Mouse (Mus musculus) midbrain, embryonic 14.5 days (tissue): ENCODE measurements around the gene Pik3c2a. TPM values are rescaled to one million over a fixed set of nuclear protein-coding genes. Genes with fewer than 3 reads are reported as not detected.
"Not testable (repeated sequence)": the region's sequence is repeated elsewhere in the genome, so short reads cannot be mapped to it uniquely, and the experiment has no call there.

Experiments
- ATAC-seq: fragments of 200-750 bp; cut with Nextera tagmentation; 2 replicates; pipeline ENCODE4 v1.8.0; 2017; ENCODE audit warnings: moderate number of reproducible peaks, moderate library complexity; ENCODE audit not compliant: low FRiP score, low TSS enrichment
- DNase-seq: peaks from one replicate; pipeline ENCODE4 v3.0.0-alpha.2; 2015
- H3K27ac ChIP-seq: fragments of 300-500 bp; sonication (generic); replicated peaks from 2 replicates; pipeline ENCODE4 v1.5.1; 2014; ENCODE audit warnings: mild to moderate bottlenecking, low read depth, low read length, moderate library complexity
- H3K27me3 ChIP-seq: fragments of 300-500 bp; sonication (generic); 2 replicates; pipeline ENCODE4 v1.6.1; 2014; ENCODE audit warnings: low read length, control low read depth, mixed read lengths; ENCODE audit not compliant: control insufficient read depth, insufficient read depth
- H3K36me3 ChIP-seq: fragments of 300-500 bp; sonication (generic); 2 replicates; pipeline ENCODE4 v1.6.1; 2014; ENCODE audit warnings: low read length, control low read depth; ENCODE audit not compliant: control insufficient read depth, insufficient read depth
- H3K4me1 ChIP-seq: fragments of 300-500 bp; sonication (generic); 2 replicates; pipeline ENCODE4 v1.6.1; 2014; ENCODE audit warnings: mild to moderate bottlenecking, antibody characterized with exemption, low read length, control low read depth; ENCODE audit not compliant: control insufficient read depth, insufficient read depth
- H3K4me2 ChIP-seq: fragments of 300-500 bp; sonication (generic); 2 replicates; pipeline ENCODE4 v1.6.1; 2014; ENCODE audit warnings: mild to moderate bottlenecking, low read length, moderate library complexity
- H3K4me3 ChIP-seq: fragments of 300-500 bp; sonication (generic); replicated peaks from 2 replicates; pipeline ENCODE4 v1.5.1; 2014; ENCODE audit warnings: low read depth, low read length
- H3K9ac ChIP-seq: fragments of 300-500 bp; sonication (generic); replicated peaks from 2 replicates; pipeline ENCODE4 v1.6.1; 2014; ENCODE audit warnings: mild to moderate bottlenecking, low read length, moderate library complexity
- H3K9me3 ChIP-seq: fragments of 300-500 bp; sonication (generic); 2 replicates; pipeline ENCODE4 v1.6.1; 2016; ENCODE audit warnings: low read length, control low read depth, mixed read lengths; ENCODE audit not compliant: control insufficient read depth
- WGBS: fragments of 180-500 bp; shearing (Covaris S2); extraction: QIAGEN DNeasy Blood & Tissue Kit; methylation state at CpG from one replicate; pipeline ENCODE4 v1.1.7; 2014; 5-methylcytosine and 5-hydroxymethylcytosine counted together
- polyA plus RNA-seq: library from polyadenylated mRNA; unstranded; fragments of >200 nt; fragmentation: Nextera tagmentation; extraction: Ambion mirVana; gene quantifications from 2 replicates; pipeline ENCODE4 v1.2.1, GENCODE M21; 2014

The Pik3c2a gene
- polyA plus RNA-seq, 1 experiment from 2014 or later, result 17.4 TPM

DNA sequence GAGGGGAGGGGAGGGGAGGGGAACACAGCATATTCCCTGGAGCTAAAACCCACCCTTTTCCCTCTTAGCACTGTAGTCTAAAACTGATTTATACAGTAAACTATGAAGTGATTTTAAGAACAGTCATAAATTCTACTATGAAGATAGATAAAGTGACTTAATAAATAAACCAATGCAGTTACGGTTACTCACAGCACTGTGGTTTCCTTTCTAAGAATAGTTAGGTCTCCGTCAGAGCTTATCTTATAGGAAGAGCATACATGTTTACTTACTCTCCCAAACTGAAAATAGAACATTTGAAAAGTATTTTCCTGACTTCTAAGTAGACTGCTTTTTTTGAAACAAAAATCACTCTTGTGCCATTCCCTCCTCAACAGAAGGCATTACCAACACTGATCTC is 12.3 kb downstream of the Pik3c2a start:
- DNase-seq (no peak), ATAC-seq (no peak)
- Histone ChIP-seq H3K4me1 (no peaks in the 10 kb centered on the region), H3K4me3 (no peak overlapping the region), H3K36me3 (no peaks in the 10 kb centered on the region), H3K27me3 (no peaks in the 10 kb centered on the region), H3K27ac (no peak overlapping the region), H3K4me2 (no peak overlapping the region), H3K9ac (no peak overlapping the region), H3K9me3 (no peaks in the 10 kb centered on the region)
- 97% methylated on average over 2 of the region's 2 CpGs for WGBS

DNA sequence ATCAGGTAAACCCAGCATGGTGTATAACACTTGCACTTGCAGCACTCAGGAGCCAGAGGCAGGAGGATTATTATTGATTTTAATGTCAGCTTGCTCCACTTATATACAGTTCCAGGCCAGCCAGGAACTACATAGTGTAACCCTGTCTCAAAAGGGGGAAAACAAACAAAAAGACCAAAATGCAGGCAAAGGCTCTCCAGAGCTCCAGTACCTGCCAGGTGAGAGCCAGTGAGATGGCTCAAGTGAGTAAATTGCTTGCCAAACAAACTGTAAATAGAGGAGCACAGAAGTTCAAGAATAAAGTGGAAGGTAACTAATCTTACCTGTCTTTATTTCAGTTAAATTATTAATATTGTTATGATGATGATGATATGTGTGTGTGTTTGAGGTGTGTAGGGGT is 16.0 kb downstream of the Pik3c2a start:
- Histone ChIP-seq H3K9me3 (no peaks in the 10 kb centered on the region), H3K27ac (no peak overlapping the region), H3K9ac (no peak overlapping the region), H3K4me3 (no peak overlapping the region), H3K4me2 (no peak overlapping the region), H3K36me3 (no peaks in the 10 kb centered on the region), H3K27me3 (no peaks in the 10 kb centered on the region), H3K4me1 (no peaks in the 10 kb centered on the region)
- ATAC-seq (no peak), DNase-seq (no peak)

DNA sequence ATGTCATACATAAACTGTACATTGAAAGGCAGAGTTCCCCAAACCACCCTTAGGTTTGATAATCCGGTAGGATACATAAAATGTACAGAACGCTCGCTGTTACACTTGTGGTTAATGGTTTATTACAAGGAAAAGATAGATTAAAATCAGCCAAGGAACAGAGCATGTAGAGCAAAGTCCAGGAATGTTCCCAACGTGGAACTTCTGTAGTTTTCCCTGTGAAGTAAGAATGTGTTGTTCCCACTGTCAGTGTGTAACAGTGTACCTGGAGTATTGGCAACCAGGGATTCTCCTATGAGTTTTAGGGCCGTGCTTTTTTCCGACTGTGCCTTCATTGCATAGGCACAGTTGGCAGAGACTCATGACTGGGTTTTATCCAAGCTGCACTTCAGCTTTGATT is 17.5 kb downstream of the Pik3c2a start:
- ATAC-seq (no peak), DNase-seq (no peak)
- Histone ChIP-seq H3K27ac (no peak overlapping the region), H3K4me3 (no peak overlapping the region), H3K27me3 (no peaks in the 10 kb centered on the region), H3K4me1 (no peaks in the 10 kb centered on the region), H3K36me3 (no peaks in the 10 kb centered on the region), H3K9ac (no peak overlapping the region), H3K4me2 (no peak overlapping the region), H3K9me3 (no peaks in the 10 kb centered on the region)
- WGBS, result 96% methylated on average over 6 of the region's 6 CpGs

DNA sequence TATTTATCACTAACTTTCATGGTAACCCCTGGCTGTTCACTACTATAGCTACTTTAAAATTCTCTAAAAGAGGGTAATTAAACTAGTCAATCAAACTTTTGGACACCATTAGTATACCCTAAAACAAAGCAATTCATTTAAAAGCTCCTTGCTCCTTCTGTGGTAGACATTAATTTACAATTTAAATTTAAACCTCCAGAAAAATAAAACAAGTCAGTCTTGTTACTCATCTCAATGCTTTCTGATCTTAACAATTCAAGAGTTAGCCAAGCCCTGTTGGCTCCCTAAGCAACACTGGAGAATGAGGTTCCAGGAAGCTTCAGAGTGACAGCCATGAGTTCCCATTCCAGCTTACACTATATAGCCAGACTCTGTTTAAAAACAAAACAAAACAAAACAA is 22.2 kb downstream of the Pik3c2a start:
- Histone ChIP-seq H3K9ac (no peak overlapping the region), H3K4me2 (no peak overlapping the region), H3K4me3 (no peak overlapping the region), H3K4me1 (no peaks in the 10 kb centered on the region), H3K27ac (no peak overlapping the region), H3K27me3 (no peaks in the 10 kb centered on the region), H3K9me3 (no peaks in the 10 kb centered on the region), H3K36me3 (peaks cover 12% of the 10 kb centered on the region)
- DNase-seq (no peak), ATAC-seq (no peak)

DNA sequence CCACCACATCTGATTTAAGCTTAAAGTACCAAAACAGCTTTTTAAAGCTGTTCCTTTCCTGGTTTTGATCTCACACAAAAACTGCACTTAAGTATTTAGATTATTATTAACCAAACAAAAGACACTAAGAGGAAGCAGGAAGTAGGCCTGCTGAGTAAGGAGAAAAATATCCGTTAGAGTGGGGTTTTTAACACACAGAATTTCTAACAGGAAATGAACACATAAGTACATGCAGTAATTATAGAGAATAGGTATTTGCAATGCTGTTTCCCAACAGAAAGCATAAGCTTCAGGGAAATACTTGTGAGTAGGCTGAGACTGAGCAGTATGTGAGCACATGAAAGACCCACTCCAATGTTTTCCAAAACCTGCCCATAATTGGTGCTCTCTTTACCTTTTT is 33.8 kb downstream of the Pik3c2a start:
- Histone ChIP-seq H3K4me3 (no peak overlapping the region), H3K27me3 (no peaks in the 10 kb centered on the region), H3K4me2 (no peak overlapping the region), H3K9me3 (no peaks in the 10 kb centered on the region), H3K9ac (no peak overlapping the region), H3K4me1 (no peaks in the 10 kb centered on the region), H3K27ac (no peak overlapping the region), H3K36me3 (no peaks in the 10 kb centered on the region)
- 78% methylated on average over 1 of the region's 1 CpGs for WGBS
- no peak for DNase-seq
- no peak for ATAC-seq

DNA sequence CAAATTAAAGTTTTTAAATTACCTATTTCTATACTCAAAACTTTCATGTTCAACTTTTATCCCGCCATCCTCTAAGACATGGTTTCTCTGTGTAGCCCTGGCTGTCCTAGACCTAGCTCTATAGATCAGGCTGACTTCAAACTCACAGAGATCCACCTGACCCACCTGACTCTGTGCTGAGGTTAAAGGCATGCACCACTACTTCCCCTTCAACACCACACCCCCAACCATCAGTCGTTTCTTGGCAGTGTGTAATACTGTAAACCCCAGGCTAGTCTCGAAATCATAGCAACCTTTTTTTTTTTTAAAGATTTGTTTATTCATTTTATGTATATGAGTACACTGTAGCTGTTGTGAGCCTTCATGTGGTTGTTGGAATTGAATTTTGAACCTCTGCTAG is 50.9 kb downstream of the Pik3c2a start:
- 92% methylated on average over 3 of the region's 3 CpGs for WGBS
- no peak for DNase-seq

DNA sequence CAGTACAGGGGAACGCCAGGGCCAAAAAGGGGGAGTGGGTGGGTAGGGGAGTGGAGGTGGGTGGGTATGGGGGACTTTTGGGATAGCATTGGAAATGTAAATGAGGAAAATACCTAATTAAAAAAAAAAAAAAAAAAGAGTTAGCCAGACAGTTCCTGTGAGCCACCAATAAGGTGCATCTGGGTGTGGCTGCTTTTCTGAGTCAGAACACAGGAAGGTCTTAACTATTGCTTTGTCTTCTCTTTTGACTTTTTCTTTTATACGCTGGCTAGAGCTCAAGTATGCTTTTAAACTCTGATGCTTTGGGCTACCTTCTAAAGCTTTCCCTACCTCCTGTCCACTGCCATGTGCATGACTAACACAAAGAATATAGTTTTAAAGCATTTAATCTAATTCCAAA is 55.9 kb downstream of the Pik3c2a start:
- H3K36me3 ChIP-seq, result peaks cover 13% of the 10 kb centered on the region
- H3K9ac ChIP-seq, H3K27me3 ChIP-seq, H3K9me3 ChIP-seq, H3K4me3 ChIP-seq, DNase-seq, ATAC-seq, H3K27ac ChIP-seq, H3K4me2 ChIP-seq, H3K4me1 ChIP-seq: not testable (repeated sequence)
- 94% methylated on average over 2 of the region's 2 CpGs for WGBS

More for the DNA sequence above, 50.9 kb downstream of the Pik3c2a start:
- no peaks in the 10 kb centered on the region for H3K9me3 ChIP-seq
- no peaks in the 10 kb centered on the region for H3K27me3 ChIP-seq
- ATAC-seq, result no peak
- H3K36me3 ChIP-seq, result no peaks in the 10 kb centered on the region
- H3K4me1 ChIP-seq, result no peaks in the 10 kb centered on the region
- H3K27ac ChIP-seq, result no peak overlapping the region
- no peak overlapping the region for H3K9ac ChIP-seq
- H3K4me3 ChIP-seq, result no peak overlapping the region
- no peak overlapping the region for H3K4me2 ChIP-seq

DNA sequence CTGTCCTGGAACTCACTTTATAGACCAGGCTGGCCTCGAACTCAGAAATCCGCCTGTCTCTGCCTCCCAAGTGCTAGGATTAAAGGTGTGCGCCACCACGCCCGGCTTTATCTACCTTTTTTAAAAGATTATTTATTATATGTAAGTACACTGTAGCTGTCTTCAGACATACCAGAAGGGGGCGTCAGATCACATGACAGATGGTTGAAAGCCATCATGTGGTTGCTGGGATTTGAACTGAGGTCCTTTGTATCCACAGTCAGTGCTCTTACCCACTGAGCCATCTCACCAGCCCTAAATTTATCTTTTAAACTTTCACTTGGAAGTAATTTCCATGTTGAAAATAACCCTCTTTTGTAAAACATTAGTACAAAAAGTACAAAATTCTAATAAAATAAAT is 64.1 kb downstream of the Pik3c2a start:
- H3K4me2 ChIP-seq, H3K9ac ChIP-seq, H3K4me3 ChIP-seq, DNase-seq, H3K9me3 ChIP-seq, ATAC-seq, H3K27me3 ChIP-seq, H3K27ac ChIP-seq, H3K4me1 ChIP-seq: not testable (repeated sequence)
- WGBS, result 96% methylated on average over 6 of the region's 6 CpGs
- peaks cover 27% of the 10 kb centered on the region for H3K36me3 ChIP-seq

DNA sequence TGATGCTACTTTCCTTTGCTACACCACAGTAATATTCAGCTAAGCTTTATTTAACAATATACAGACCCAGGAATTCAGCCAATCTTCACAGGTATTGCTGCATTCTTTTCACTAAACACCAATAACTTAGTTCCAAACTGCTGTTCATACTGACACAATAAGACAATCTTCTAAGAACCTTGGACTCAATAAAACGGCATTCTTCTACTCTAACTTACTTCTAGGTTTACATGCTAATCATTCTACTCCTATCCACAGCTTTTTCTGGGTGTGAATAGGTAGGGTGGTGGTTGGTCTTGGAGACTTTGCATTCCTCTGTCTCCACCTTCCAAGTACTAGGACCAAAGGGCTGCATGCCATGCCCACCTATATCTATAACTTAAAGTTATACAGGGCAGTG is 69.0 kb downstream of the Pik3c2a start:
- ATAC-seq, result no peak
- 89% methylated on average over 1 of the region's 1 CpGs for WGBS
- no peak overlapping the region for H3K27ac ChIP-seq
- no peak overlapping the region for H3K9ac ChIP-seq
- no peak for DNase-seq
- H3K4me3 ChIP-seq, result no peak overlapping the region
- H3K36me3 ChIP-seq, result peaks cover 32% of the 10 kb centered on the region
- H3K4me1 ChIP-seq, result no peaks in the 10 kb centered on the region
- H3K9me3 ChIP-seq, result no peaks in the 10 kb centered on the region
- H3K27me3 ChIP-seq, result no peaks in the 10 kb centered on the region
- H3K4me2 ChIP-seq, result no peak overlapping the region
